Mouse (Mus musculus) stomach, postnatal 0 days (tissue): Measurements from ENCODE around the gene Qtrt2.
A peak's percentile ranks its signal among the peaks of the same experiment; 100 is the strongest.

ENCODE experiments used
- CTCF ChIP-seq: IDR thresholded peaks from 2 replicates; pipeline ENCODE4 v1.5.1; 2016; ENCODE audit warnings: antibody characterized with exemption, low read depth, mild to moderate bottlenecking, moderate library complexity
- EP300 ChIP-seq: optimal IDR thresholded peaks from 2 replicates; pipeline ENCODE3; 2016; ENCODE audit warnings: antibody characterized with exemption

GRCm38 (mm10) chr16:43881636-43882035, 45.0 kb downstream of the Qtrt2 start:
- TF ChIP-seq CTCF (peak; percentile 28; the same call in 1 of the 2 replicates), EP300 (no peak)
